Mouse (Mus musculus) forebrain, embryonic 14.5 days (tissue): Measurements from ENCODE around the gene Olfr433. TPM values are rescaled to one million over a fixed set of nuclear protein-coding genes. Genes with fewer than 3 reads are reported as not detected.

Experiments used
- ATAC-seq: fragments of 200-750 bp; cut with Nextera tagmentation; 2 replicates; pipeline ENCODE4 v1.8.0; 2017; ENCODE audit warnings: mild to moderate bottlenecking, moderate library complexity
- DNase-seq: peaks from one replicate; pipeline ENCODE4 v3.0.0-alpha.2; 2015; ENCODE audit warnings: low spot score
- H3K27ac ChIP-seq: fragments of 300-500 bp; sonication (generic); 2 replicates; pipeline ENCODE4 v1.5.1; 2014; ENCODE audit warnings: low read depth, mild to moderate bottlenecking, control low read depth, low read length, moderate library complexity
- H3K27me3 ChIP-seq: fragments of 300-500 bp; sonication (generic); replicated peaks from 2 replicates; pipeline ENCODE4 v1.6.1; 2014; ENCODE audit warnings: low read length, control low read depth, mixed read lengths; ENCODE audit not compliant: control insufficient read depth, insufficient read depth
- H3K36me3 ChIP-seq: fragments of 300-500 bp; sonication (generic); 2 replicates; pipeline ENCODE4 v1.6.1; 2014; ENCODE audit warnings: low read length, control low read depth; ENCODE audit not compliant: control insufficient read depth, insufficient read depth
- H3K4me1 ChIP-seq: fragments of 300-500 bp; sonication (generic); 2 replicates; pipeline ENCODE4 v1.6.1; 2014; ENCODE audit warnings: antibody characterized with exemption, low read length, control low read depth; ENCODE audit not compliant: control insufficient read depth, insufficient read depth
- H3K4me2 ChIP-seq: fragments of 300-500 bp; sonication (generic); 2 replicates; pipeline ENCODE4 v1.6.1; 2014; ENCODE audit warnings: mild to moderate bottlenecking, control low read depth, low read length
- H3K4me3 ChIP-seq: fragments of 300-500 bp; sonication (generic); 2 replicates; pipeline ENCODE4 v1.5.1; 2014; ENCODE audit warnings: low read depth, low read length, control low read depth
- H3K9ac ChIP-seq: fragments of 300-500 bp; sonication (generic); 2 replicates; pipeline ENCODE4 v1.6.1; 2014; ENCODE audit warnings: mild to moderate bottlenecking, low read length, control low read depth, moderate library complexity
- H3K9me3 ChIP-seq: fragments of 300-500 bp; sonication (generic); replicated peaks from 2 replicates; pipeline ENCODE4 v1.6.1; 2016; ENCODE audit warnings: low read length, control low read depth, mixed read lengths; ENCODE audit not compliant: control insufficient read depth
- WGBS: fragments of 180-500 bp; shearing (Covaris S2); extraction: QIAGEN DNeasy Blood & Tissue Kit; methylation state at CpG from one replicate; pipeline ENCODE4 v1.1.7; 2014; 5-methylcytosine and 5-hydroxymethylcytosine counted together
- polyA plus RNA-seq: library from polyadenylated mRNA; unstranded; fragments of >200 nt; fragmentation: Nextera tagmentation; extraction: Ambion mirVana; gene quantifications from 2 replicates; pipeline ENCODE4 v1.2.1, GENCODE M21; 2014

The Olfr433 gene
- polyA plus RNA-seq, 1 experiment from 2014 or later: not detected

- H3K27me3 ChIP-seq: no peaks in the 10 kb centered on the region
- no peaks in the 10 kb centered on the region for H3K9me3 ChIP-seq
- no peaks in the 10 kb centered on the region for H3K4me1 ChIP-seq
- no peak within 1 kb of the TSS for H3K27ac ChIP-seq
- H3K4me3 ChIP-seq: no peak within 1 kb of the TSS
- DNase-seq: no peak
- H3K4me2 ChIP-seq: no peak within 1 kb of the TSS
- 86% methylated on average over 3 of the region's 3 CpGs for WGBS
- no peak within 1 kb of the TSS for H3K9ac ChIP-seq
- no peak for ATAC-seq
- H3K36me3 ChIP-seq: no peaks in the 10 kb centered on the region
Observed at GRCm38 (mm10) chr1:174066305-174066704, 25.8 kb downstream of the Olfr433 start, which contains the start of gene Olfr430. Gene Olfr430 (plus strand): TSS chr1:174066605.

DNA sequence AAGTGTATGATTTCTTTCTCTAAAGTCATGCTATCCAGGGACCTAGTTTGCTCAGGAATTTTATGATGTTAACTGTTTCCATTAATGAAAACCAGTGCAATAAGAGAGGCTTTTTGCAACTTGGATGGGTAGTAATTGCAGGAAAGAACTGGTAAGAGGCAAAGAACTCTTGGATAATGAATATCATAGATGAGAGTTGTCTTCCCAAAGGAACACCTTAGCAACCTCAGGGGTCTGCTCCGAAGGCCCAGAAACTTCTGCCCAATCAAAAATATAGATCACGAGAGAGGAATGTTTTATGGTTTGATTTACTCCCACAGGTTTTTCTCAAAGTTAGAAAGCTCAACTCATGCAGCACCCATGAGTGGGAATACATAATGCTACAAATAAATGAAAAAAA, 43.5 kb downstream of the Olfr433 start, which contains the start of gene Olfr429:
Olfr429 (plus strand) TSS at position 301 of the 400 bp plus-strand sequence.
- no peaks in the 10 kb centered on the region for H3K27me3 ChIP-seq
- no peak within 1 kb of the TSS for H3K4me2 ChIP-seq
- H3K27ac ChIP-seq: no peak within 1 kb of the TSS
- H3K36me3 ChIP-seq: no peaks in the 10 kb centered on the region
- H3K4me1 ChIP-seq: no peaks in the 10 kb centered on the region
- no peak for ATAC-seq
- H3K4me3 ChIP-seq: no peak within 1 kb of the TSS
- no peak within 1 kb of the TSS for H3K9ac ChIP-seq
- no peak for DNase-seq
- 98% methylated on average over 2 of the region's 2 CpGs for WGBS
- no peaks in the 10 kb centered on the region for H3K9me3 ChIP-seq

Other genes with a start within 250 kb of the Olfr433 start
- 0.25 and 0.52 TPM in 2 replicates for gene Ifi211, start 127.7 kb upstream of the Olfr433 start, polyA plus RNA-seq
- 1.6 and 2.0 TPM in 2 replicates for gene Mndal, start 98.2 kb upstream of the Olfr433 start, polyA plus RNA-seq
- 1.1 and 1.6 TPM in 2 replicates for gene Ifi203, start 98.0 kb upstream of the Olfr433 start, polyA plus RNA-seq
- gene Ifi202b, start 58.0 kb upstream of the Olfr433 start, polyA plus RNA-seq: not detected in 2 replicates
- 0.15 TPM in 1 of 2 replicates, not detected in the other for gene Ifi205, start 8.9 kb upstream of the Olfr433 start, polyA plus RNA-seq
- gene Olfr432, start 8.5 kb downstream of the Olfr433 start, polyA plus RNA-seq: not detected in 2 replicates
- not detected in 2 replicates for gene Olfr430, start 25.9 kb downstream of the Olfr433 start, polyA plus RNA-seq
- not detected in 2 replicates for gene Olfr429, start 43.6 kb downstream of the Olfr433 start, polyA plus RNA-seq
- gene Olfr427, start 56.2 kb downstream of the Olfr433 start, polyA plus RNA-seq: not detected in 2 replicates
- gene Olfr231, start 80.5 kb downstream of the Olfr433 start, polyA plus RNA-seq: not detected in 2 replicates
- not detected in 2 replicates for gene Olfr424, start 90.8 kb downstream of the Olfr433 start, polyA plus RNA-seq
- not detected in 2 replicates for gene Olfr420, start 114.9 kb downstream of the Olfr433 start, polyA plus RNA-seq
- 0.10 and 0.13 TPM in 2 replicates for gene Spta1, start 132.1 kb downstream of the Olfr433 start, polyA plus RNA-seq
- not detected in 2 replicates for gene Olfr419, start 211.4 kb downstream of the Olfr433 start, polyA plus RNA-seq